Mouse (Mus musculus) adrenal gland, adult 2 months (tissue): ENCODE measurements around the gene Sergef. TPM values are rescaled to one million over a fixed set of nuclear protein-coding genes. Genes with fewer than 3 reads are reported as not detected.

ENCODE experiments used
- DNase-seq: peaks from one replicate; pipeline ENCODE4 v3.0.0; 2021
- polyA plus RNA-seq: library from polyadenylated mRNA; depleted of rRNA; stranded (reverse); fragments of >200 nt; gene quantifications from 2 replicates; pipeline ENCODE4 v1.2.3, GENCODE M21; 2012
- total RNA-seq, 2 experiments: library from RNA; stranded (reverse); gene quantifications; 2 replicates each; pipeline ENCODE4 v1.2.3; 2021

Sergef gene
- total and polyA plus RNA-seq, 3 experiments = 17.4 to 28.4 (median 18.4) TPM

GRCm38 (mm10) chr7:46501458-46501857, 138.1 kb downstream of the Sergef start:
- DNase-seq = no peak

GRCm38 (mm10) chr7:46499561-46499960, 140.0 kb downstream of the Sergef start:
- DNase-seq = no peak

- no peak for DNase-seq
Observed at GRCm38 (mm10) chr7:46492134-46492678, 147.4 kb downstream of the Sergef start.

- no peak for DNase-seq
Observed at GRCm38 (mm10) chr7:46487354-46487753, 152.3 kb downstream of the Sergef start.

GRCm38 (mm10) chr7:46486761-46487160, 152.8 kb downstream of the Sergef start:
- DNase-seq = no peak

- DNase-seq = no peak
Observed at GRCm38 (mm10) chr7:46484223-46484622, 155.4 kb downstream of the Sergef start.

GRCm38 (mm10) chr7:46483050-46483449, 156.6 kb downstream of the Sergef start:
- DNase-seq = no peak

GRCm38 (mm10) chr7:46482099-46482531, 157.5 kb downstream of the Sergef start:
- DNase-seq = peak; percentile 57

GRCm38 (mm10) chr7:46479793-46480192, 159.8 kb downstream of the Sergef start:
- no peak for DNase-seq

GRCm38 (mm10) chr7:46477456-46477855, 162.2 kb downstream of the Sergef start:
- DNase-seq = no peak

- peak; percentile 42 for DNase-seq
Observed at GRCm38 (mm10) chr7:46475464-46475863, 164.1 kb downstream of the Sergef start.

GRCm38 (mm10) chr7:46473141-46473540, 166.5 kb downstream of the Sergef start:
- peak; percentile 13 for DNase-seq

- no peak for DNase-seq
Observed at GRCm38 (mm10) chr7:46471054-46471737, 168.4 kb downstream of the Sergef start.

GRCm38 (mm10) chr7:46469542-46469941, 170.1 kb downstream of the Sergef start:
- DNase-seq = no peak

- no peak for DNase-seq
Observed at GRCm38 (mm10) chr7:46466422-46466981, 173.1 kb downstream of the Sergef start.

- DNase-seq = no peak
Observed at GRCm38 (mm10) chr7:46463136-46463535, 176.5 kb downstream of the Sergef start.

- DNase-seq = no peak
Observed at GRCm38 (mm10) chr7:46462287-46462686, 177.3 kb downstream of the Sergef start.

- no peak for DNase-seq
Observed at GRCm38 (mm10) chr7:46459605-46460245, 179.9 kb downstream of the Sergef start.

GRCm38 (mm10) chr7:46459200-46459599, 180.4 kb downstream of the Sergef start:
- DNase-seq = no peak

GRCm38 (mm10) chr7:46457889-46458288, 181.7 kb downstream of the Sergef start:
- no peak for DNase-seq

- DNase-seq = no peak
Observed at GRCm38 (mm10) chr7:46453930-46454679, 185.5 kb downstream of the Sergef start.

GRCm38 (mm10) chr7:46448922-46449645, 190.5 kb downstream of the Sergef start:
- DNase-seq = no peak
